Mouse (Mus musculus) hindbrain, embryonic 12.5 days (tissue): ENCODE results near the gene Tor3a. TPM values are rescaled to one million over a fixed set of nuclear protein-coding genes. Genes with fewer than 3 reads are reported as not detected.

Source experiments
- ATAC-seq: fragments of 200-750 bp; cut with Nextera tagmentation; 2 replicates; pipeline ENCODE4 v1.8.0; 2017; ENCODE audit warnings: moderate TSS enrichment; ENCODE audit not compliant: low FRiP score
- H3K27ac ChIP-seq: fragments of 300-500 bp; sonication (generic); 2 replicates; pipeline ENCODE4 v1.5.1; 2016; ENCODE audit warnings: mild to moderate bottlenecking
- H3K27me3 ChIP-seq: fragments of 300-500 bp; sonication (generic); 2 replicates; pipeline ENCODE4 v1.6.1; 2016; ENCODE audit warnings: mild to moderate bottlenecking
- H3K36me3 ChIP-seq: fragments of 300-500 bp; sonication (generic); 2 replicates; pipeline ENCODE4 v1.6.1; 2016; ENCODE audit warnings: mild to moderate bottlenecking
- H3K4me1 ChIP-seq: fragments of 300-500 bp; sonication (generic); 2 replicates; pipeline ENCODE4 v1.6.1; 2016
- H3K4me2 ChIP-seq: fragments of 300-500 bp; sonication (generic); replicated peaks from 2 replicates; pipeline ENCODE4 v1.6.1; 2016; ENCODE audit warnings: mild to moderate bottlenecking
- H3K4me3 ChIP-seq: fragments of 300-500 bp; sonication (generic); 2 replicates; pipeline ENCODE4 v1.5.1; 2016; ENCODE audit warnings: mild to moderate bottlenecking
- H3K9ac ChIP-seq: fragments of 300-500 bp; sonication (generic); 2 replicates; pipeline ENCODE4 v1.6.1; 2016; ENCODE audit warnings: mild to moderate bottlenecking, moderate library complexity
- H3K9me3 ChIP-seq: fragments of 300-500 bp; sonication (generic); replicated peaks from 2 replicates; pipeline ENCODE4 v1.6.1; 2016; ENCODE audit warnings: mild to moderate bottlenecking
- WGBS: fragments of 180-500 bp; shearing (Covaris S2); methylation state at CpG from one replicate; pipeline ENCODE4 v1.1.7; 2016; 5-methylcytosine and 5-hydroxymethylcytosine counted together
- polyA plus RNA-seq: library from polyadenylated mRNA; unstranded; fragments of >200 nt; fragmentation: Nextera tagmentation; extraction: Ambion mirVana; gene quantifications from 2 replicates; pipeline ENCODE4 v1.2.1, GENCODE M21; 2016

The Tor3a gene
- 5.0 and 6.5 TPM in 2 replicates for polyA plus RNA-seq

DNA sequence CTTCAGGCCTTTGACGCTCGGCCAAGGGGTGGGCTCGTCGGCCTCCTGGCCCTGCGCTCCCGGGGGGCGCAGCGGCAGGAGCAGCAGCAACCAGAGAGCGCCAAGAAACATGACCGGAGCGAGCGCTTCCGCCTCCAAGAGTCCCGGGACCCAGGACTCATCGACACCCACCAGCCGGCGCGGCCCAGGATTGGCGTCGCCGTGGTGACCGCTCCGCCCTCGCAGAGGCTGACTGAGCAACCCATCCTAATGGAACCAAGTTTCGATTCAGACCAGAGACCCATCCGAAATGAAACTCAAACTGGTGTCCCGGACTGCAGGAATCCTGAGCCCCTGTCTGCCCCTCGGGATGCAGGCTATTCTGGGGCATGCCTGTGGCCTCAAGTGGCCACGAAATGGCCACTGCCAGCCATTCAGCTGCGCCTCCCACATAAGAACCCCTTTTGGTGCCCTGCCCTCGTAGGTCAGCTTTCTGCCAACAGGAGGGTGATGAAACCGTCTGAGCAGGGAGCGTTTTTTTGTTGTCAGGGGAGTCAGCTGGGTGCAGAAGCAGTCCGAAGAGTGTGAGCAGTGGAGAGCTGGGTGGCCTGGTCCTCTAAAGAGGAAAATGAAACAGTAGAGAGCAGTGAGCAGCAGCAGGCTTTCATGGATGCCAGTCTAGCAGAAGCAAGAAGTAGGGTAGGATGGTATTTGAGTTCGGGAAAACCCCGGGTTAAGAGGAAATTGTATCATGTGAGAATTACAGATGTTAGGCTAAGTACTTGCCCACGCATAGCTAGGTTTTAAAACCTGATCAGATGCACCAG, at the start of gene Tor3a:
Tor3a (minus strand) TSS at position 162 of the 806 bp plus-strand sequence.
- no peak within 1 kb of the TSS for H3K27ac ChIP-seq
- H3K36me3 ChIP-seq = 0 out of 2 replicates have a peak, but pooled peaks cover 3% of the 10 kb centered on the region
- H3K4me3 ChIP-seq = peak within 1 kb of the TSS; percentile 47
- H3K9ac ChIP-seq = peak within 1 kb of the TSS; percentile 63
- 7% methylated on average over 37 of the region's 37 CpGs for WGBS
- 0 out of 2 replicates have a peak, but pooled peaks cover 3% of the 10 kb centered on the region for H3K27me3 ChIP-seq
- no peaks in the 10 kb centered on the region for H3K9me3 ChIP-seq
- H3K4me1 ChIP-seq = peaks cover 20% of the 10 kb centered on the region
- peak; percentile 82 for ATAC-seq
- H3K4me2 ChIP-seq = peak within 1 kb of the TSS; percentile 98

DNA sequence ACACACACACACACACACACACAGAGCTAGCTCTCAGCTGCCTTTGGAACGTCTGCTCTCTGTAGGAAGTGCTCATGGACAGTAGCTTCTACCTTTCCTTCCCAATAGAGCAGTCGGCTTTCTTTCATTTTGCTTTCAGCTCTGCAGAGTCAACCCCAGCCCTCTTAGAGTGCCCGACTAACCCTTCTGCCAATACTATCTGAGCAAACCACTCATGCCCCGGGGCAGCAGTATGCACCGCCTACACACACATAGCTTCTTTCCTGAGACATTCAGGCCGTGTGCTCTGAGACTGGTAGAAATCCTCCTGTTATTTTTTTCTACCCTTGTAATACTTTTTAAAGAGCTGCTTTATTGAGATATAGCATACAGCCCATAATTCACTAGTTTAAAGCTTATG, 47.9 kb upstream of the Tor3a start:
- ATAC-seq = no peak
- Histone ChIP-seq H3K9ac (no peak overlapping the region), H3K36me3 (no peaks in the 10 kb centered on the region), H3K9me3 (no peaks in the 10 kb centered on the region), H3K4me1 (peaks cover 9% of the 10 kb centered on the region), H3K4me3 (no peak overlapping the region), H3K4me2 (no peak overlapping the region), H3K27ac (no peak overlapping the region), H3K27me3 (0 out of 2 replicates have a peak, but pooled peaks cover 3% of the 10 kb centered on the region)
- WGBS = 56% methylated on average over 6 of the region's 6 CpGs

DNA sequence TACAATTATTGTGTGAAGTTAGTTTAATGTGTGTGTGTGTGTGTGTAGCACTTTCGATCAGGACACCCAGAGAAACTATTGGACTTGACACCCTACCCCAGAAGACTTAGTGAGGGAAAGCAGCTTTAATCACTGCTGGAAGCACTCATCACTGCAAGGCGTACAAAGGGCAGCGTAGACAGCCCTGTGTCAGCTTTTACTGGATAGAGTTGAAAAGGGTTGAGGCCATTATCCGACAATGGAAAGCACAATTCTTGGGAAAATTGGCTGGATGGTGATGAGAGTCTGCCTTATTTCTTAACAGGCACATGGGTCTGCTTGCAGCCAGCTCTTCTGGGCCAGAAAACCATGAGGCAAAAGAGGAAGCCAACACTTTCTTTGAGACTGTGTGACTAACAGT, 45.9 kb upstream of the Tor3a start:
- H3K27me3 ChIP-seq = 0 out of 2 replicates have a peak, but pooled peaks cover 3% of the 10 kb centered on the region
- H3K4me2 ChIP-seq = peak overlapping the region; percentile 67; the same call in 1 of the 2 replicates
- no peak for ATAC-seq
- no peak overlapping the region for H3K4me3 ChIP-seq
- no peaks in the 10 kb centered on the region for H3K36me3 ChIP-seq
- no peak overlapping the region for H3K27ac ChIP-seq
- WGBS = 60% methylated on average over 4 of the region's 4 CpGs
- peaks cover 10% of the 10 kb centered on the region for H3K4me1 ChIP-seq
- H3K9me3 ChIP-seq = no peaks in the 10 kb centered on the region
- no peak overlapping the region for H3K9ac ChIP-seq

DNA sequence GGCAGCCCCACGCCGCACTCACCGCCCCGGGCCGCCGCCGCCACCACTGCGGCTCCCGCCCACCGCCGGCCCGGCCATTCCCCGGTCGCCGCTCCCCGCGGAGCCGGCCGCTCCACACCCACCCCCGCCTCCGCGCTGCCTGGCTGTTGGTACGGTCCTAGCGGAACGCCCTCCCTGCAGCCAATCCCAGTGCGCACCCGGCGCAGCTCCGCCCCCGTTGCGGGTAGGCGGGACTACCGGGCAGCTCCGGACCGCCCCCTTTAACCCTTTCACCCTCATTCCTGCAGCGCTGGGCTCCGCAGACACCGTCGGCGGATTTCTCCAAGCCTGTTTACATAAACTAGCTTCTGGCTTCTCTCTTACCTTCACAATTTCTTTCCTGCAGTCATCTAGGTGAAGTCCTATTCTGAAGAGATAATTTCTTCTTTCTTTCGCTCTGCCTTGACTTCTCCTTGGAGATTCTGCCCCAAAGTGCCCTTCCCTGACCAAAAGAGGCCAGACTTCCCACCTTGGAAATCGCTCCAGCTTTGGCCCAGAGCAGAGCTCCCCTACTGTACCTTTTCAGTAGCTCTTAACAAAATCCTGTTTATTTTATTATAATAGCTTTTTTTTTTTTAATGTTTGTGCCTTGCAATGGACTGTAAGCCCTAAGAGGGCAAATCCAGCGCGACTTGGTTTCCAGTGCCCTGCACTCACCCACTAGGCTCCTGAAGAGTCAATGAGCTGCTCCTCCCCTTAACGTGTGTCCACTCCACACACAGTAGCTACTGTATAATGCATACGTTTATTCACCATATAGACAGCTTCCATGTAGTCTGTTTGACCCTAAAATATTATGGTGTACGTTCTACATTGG, 45.0 kb upstream of the Tor3a start, which contains the start of gene Fam20b:
Fam20b (minus strand) TSS at position 137 of the 856 bp plus-strand sequence.
- 2% methylated on average over 41 of the region's 47 CpGs for WGBS
- Histone ChIP-seq H3K9me3 (no peaks in the 10 kb centered on the region), H3K9ac (peak within 1 kb of the TSS; percentile 94), H3K4me3 (peak within 1 kb of the TSS; percentile 95), H3K4me2 (peak within 1 kb of the TSS; percentile 67), H3K27ac (peak within 1 kb of the TSS; percentile 93), H3K27me3 (0 out of 2 replicates have a peak, but pooled peaks cover 3% of the 10 kb centered on the region), H3K4me1 (peaks cover 10% of the 10 kb centered on the region), H3K36me3 (no peaks in the 10 kb centered on the region)
- peak; percentile 97 for ATAC-seq

DNA sequence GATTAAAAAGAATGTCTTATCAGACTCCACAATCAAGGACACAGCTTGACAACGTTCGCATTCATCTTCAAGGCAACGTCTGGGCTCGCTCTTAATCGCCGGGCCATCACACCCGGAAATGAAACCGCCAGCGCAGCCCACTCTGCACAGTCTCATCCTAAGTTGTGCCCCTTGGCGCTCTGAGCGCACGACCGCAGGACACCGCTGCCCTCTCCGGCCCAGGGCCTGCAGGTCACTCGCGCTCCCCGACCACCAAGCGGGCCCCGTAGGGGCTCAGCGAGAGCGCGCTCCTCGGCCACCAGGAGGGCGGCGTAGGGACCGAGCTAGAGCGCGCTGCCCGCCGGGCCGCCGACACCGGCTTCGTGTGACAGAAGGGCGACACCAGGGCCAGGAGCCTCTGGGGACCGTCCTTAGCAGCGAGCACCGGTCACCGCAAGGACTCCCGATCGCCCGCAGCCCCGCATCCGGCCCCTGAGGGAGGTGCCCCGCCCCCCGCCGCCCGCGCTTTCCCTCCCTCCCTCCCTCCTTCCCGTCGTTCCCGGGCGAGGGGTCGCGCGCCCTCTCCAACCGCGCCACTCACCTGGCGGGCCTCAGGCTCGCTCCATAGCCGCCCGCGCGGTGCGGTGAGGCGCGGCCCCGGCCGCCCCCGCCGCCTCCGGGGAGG, 44.3 kb upstream of the Tor3a start:
- Histone ChIP-seq H3K9me3 (no peaks in the 10 kb centered on the region), H3K4me3 (peak overlapping the region; percentile 95), H3K36me3 (no peaks in the 10 kb centered on the region), H3K9ac (peak overlapping the region; percentile 94), H3K27ac (peak overlapping the region; percentile 93), H3K27me3 (0 out of 2 replicates have a peak, but pooled peaks cover 1% of the 10 kb centered on the region), H3K4me2 (peak overlapping the region; percentile 67), H3K4me1 (peaks cover 10% of the 10 kb centered on the region)
- ATAC-seq = peak; percentile 86
- WGBS = under 1% methylated on average over 49 of the region's 73 CpGs

DNA sequence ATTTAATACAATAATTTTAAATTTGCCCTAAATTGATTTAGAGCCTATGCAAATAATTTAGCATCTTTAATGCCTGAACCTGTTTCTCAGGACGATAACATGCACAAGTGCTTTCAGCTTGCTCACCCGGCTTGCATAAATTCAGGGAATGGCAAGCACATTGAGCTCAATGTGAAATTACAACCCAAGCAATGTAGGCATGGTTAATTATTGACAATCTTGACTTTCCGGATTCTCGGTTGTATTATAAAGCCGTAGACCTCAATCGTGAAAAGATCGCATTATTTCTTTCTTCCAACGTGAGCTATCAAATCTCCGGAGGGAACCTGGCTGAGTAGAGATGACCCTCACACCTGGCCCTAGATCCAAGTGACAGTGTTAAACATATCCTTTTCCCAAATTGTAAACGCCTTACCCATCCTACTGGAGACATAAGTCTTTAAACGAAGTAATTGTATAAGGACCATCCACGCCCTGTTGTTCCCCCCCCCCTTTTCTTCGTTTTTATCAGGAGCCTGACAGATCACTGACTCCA, 43.7 kb upstream of the Tor3a start:
- ATAC-seq = no peak
- Histone ChIP-seq H3K4me1 (peaks cover 10% of the 10 kb centered on the region), H3K36me3 (no peaks in the 10 kb centered on the region), H3K9me3 (no peaks in the 10 kb centered on the region), H3K27me3 (no peaks in the 10 kb centered on the region), H3K4me2 (peak overlapping the region; percentile 67), H3K4me3 (peak overlapping the region; percentile 95), H3K9ac (peak overlapping the region; percentile 94), H3K27ac (peak overlapping the region; percentile 93)
- WGBS = 11% methylated on average over 13 of the region's 13 CpGs

DNA sequence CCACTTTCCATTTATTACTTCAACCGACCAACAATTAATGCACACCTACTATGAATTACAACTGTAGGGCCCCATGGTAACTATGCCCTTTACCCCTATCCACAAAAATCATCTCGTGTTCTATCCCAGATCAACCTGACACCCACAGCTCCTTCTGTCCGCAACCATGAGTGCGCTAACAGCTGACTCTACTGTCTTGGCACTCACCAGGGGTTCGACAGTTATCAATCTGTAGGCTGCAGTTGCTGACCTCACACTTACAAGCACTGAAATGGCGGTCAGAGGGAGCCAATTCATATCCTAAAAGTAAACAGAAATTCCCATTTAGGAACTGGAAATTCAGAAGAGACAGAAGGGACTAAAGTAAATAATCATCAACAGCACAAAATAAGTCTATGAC, 42.5 kb upstream of the Tor3a start:
- ATAC-seq = no peak
- H3K4me3 ChIP-seq = no peak overlapping the region
- WGBS = 88% methylated on average over 6 of the region's 6 CpGs
- H3K36me3 ChIP-seq = no peaks in the 10 kb centered on the region
- H3K27me3 ChIP-seq = no peaks in the 10 kb centered on the region
- peaks cover 10% of the 10 kb centered on the region for H3K4me1 ChIP-seq
- no peak overlapping the region for H3K4me2 ChIP-seq
- no peak overlapping the region for H3K9ac ChIP-seq
- H3K27ac ChIP-seq = no peak overlapping the region
- no peaks in the 10 kb centered on the region for H3K9me3 ChIP-seq

DNA sequence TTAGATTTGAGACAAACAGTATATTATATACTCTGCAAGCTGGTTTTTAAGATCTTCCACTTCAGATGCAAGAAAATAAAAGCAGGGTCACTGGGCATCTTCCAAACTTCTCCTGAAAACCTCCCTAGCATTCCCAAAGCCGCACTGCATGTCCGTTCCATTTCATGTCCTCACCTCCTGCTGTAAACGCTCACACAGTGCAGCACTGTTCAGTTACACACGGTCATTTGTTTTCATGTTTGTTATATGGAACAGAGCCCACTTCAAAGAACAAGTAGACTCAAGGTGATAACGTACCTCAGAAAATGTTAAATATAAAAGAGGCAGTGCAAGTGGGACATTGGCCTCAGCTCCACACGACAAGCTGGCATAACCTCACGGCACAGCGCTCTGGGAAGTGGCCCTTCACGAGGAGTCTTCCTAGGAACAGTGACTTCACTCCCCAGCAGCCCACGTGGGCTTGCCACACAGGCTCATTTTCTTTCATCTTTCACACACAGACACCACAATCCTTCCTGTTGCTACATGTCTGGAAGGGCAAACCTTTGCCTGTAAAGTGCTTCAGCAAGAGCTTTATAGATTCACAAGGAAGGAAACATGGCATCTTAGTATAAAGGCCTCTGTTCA, 36.4 kb upstream of the Tor3a start:
- Histone ChIP-seq H3K36me3 (peaks cover 4% of the 10 kb centered on the region), H3K27me3 (no peaks in the 10 kb centered on the region), H3K4me2 (no peak overlapping the region), H3K4me1 (peaks cover 9% of the 10 kb centered on the region; the same call in 1 of the 2 replicates), H3K27ac (0 out of 2 replicates have a peak overlapping the region, but pooled peaks have one; percentile 23), H3K9me3 (no peaks in the 10 kb centered on the region), H3K4me3 (no peak overlapping the region), H3K9ac (no peak overlapping the region)
- WGBS = 67% methylated on average over 10 of the region's 10 CpGs
- no peak for ATAC-seq

DNA sequence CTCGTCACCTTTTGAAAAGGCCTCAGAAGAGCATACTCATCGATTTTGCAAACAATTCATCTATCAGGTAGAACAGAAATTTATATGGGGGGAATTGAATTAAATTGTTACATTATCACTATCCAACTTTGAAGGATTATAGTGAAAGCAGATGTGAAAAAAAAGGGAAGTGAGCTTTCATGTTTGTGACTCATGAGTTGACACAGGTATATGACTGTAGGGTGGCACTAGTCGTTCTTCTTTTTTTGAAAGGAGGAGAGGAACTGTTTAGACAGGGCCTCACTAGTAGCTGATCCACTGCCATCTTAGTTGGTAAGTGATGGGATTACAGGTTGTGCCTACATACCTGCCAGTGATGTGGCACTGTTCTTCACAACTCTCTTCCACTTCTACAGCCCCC, 34.5 kb upstream of the Tor3a start:
- Histone ChIP-seq H3K27me3 (no peaks in the 10 kb centered on the region), H3K27ac (no peak overlapping the region), H3K4me1 (peaks cover 9% of the 10 kb centered on the region; the same call in 1 of the 2 replicates), H3K4me3 (no peak overlapping the region), H3K36me3 (peaks cover 21% of the 10 kb centered on the region), H3K4me2 (no peak overlapping the region), H3K9ac (no peak overlapping the region), H3K9me3 (no peaks in the 10 kb centered on the region)
- no peak for ATAC-seq
- WGBS = 93% methylated on average over 3 of the region's 3 CpGs

DNA sequence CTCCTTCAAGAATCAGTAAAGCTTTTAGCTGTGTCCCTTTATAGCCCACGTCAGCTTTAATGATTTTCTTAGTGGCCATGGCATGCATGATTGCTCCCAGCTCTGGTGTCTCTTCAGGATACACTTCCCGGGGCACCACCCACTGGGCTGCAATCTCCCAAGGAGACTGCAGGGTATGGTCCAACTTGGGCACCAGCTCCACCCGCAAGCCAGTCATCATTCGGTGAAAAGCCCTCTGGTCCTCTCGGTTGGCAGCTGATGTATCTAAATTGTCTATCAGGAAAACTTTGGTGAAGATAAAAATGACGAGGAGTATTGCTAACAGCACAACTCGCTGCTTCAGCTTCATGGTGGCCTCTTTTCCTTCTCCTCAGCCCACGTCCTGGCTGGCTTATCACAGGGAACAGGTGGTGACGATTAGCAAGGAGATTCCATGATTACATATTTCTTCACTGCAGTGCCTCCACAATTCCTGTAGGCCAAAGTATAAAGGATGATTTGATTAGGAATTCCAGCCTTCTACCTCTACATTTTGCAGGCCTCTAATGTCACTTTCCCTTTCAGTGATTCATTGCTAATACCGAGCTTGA, 31.6 kb upstream of the Tor3a start:
- Histone ChIP-seq H3K9ac (no peak overlapping the region), H3K4me1 (peaks cover 6% of the 10 kb centered on the region; the same call in 1 of the 2 replicates), H3K36me3 (peaks cover 35% of the 10 kb centered on the region), H3K9me3 (no peaks in the 10 kb centered on the region), H3K27ac (no peak overlapping the region), H3K27me3 (no peaks in the 10 kb centered on the region), H3K4me3 (no peak overlapping the region), H3K4me2 (no peak overlapping the region)
- 82% methylated on average over 10 of the region's 10 CpGs for WGBS
- no peak for ATAC-seq

DNA sequence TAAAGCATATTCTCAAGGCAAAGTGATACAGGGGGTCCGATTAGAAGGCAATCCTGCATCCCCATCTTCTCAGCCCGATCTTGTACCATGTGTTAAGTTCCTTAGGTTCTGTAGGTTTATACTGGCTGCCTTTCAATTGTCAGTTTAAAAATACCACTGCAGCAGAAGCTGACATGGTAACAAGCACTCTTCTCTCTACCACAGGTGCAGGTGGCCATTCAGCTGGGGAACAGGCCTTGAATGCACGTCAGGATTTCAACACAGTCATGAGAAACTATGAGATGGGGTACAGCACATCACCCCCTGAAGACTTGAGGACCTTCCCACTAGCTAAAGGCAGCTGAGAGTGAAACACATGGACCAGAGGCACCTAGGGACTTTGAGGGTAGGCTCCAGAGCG, 29.3 kb upstream of the Tor3a start:
- Histone ChIP-seq H3K9me3 (no peaks in the 10 kb centered on the region), H3K27me3 (no peaks in the 10 kb centered on the region), H3K4me3 (no peak overlapping the region), H3K4me2 (no peak overlapping the region), H3K36me3 (peaks cover 45% of the 10 kb centered on the region), H3K4me1 (no peaks in the 10 kb centered on the region), H3K27ac (no peak overlapping the region), H3K9ac (no peak overlapping the region)
- WGBS = 92% methylated on average over 4 of the region's 4 CpGs
- ATAC-seq = no peak
